Mouse (Mus musculus) kidney, adult 2 months (tissue): ENCODE measurements at regions not wholly inside any gene's neighbourhood (a gene's known extent, or its start where the extent isn't known, plus 50 kb on each side); places are given as distances from the start of the nearest gene placed in this dataset.

Experiments used
- CTCF ChIP-seq: fragments of 200-500 bp; conservative IDR thresholded peaks from 2 replicates; pipeline ENCODE4 v1.5.1; 2011; ENCODE audit warnings: low read depth, mild to moderate bottlenecking, control low read depth, low read length, moderate library complexity, mixed read lengths; ENCODE audit not compliant: insufficient read depth, insufficient read length
- POLR2A ChIP-seq: fragments of 200-500 bp; IDR thresholded peaks from one replicate; pipeline ENCODE4 v1.6.1; 2011; ENCODE audit warnings: low read depth, low read length, control low read depth

- TF ChIP-seq CTCF: no peak
- no peak for TF ChIP-seq POLR2A
These were observed 300.5 kb downstream of the 4933412E24Rik start for GRCm38 (mm10) chr15:59715951-59716350.
